Mouse (Mus musculus) midbrain, embryonic 13.5 days (tissue): Measurements from ENCODE around the gene Vstm2a. TPM values are rescaled to one million over a fixed set of nuclear protein-coding genes. Genes with fewer than 3 reads are reported as not detected.

ENCODE experiments used
- ATAC-seq: fragments of 200-750 bp; cut with Nextera tagmentation; 2 replicates; pipeline ENCODE4 v1.8.0; 2017; ENCODE audit warnings: mild to moderate bottlenecking, moderate TSS enrichment, moderate library complexity
- H3K27ac ChIP-seq: fragments of 300-500 bp; sonication (generic); 2 replicates; pipeline ENCODE4 v1.5.1; 2015; ENCODE audit warnings: inconsistent platforms, mild to moderate bottlenecking, moderate library complexity
- H3K27me3 ChIP-seq: fragments of 300-500 bp; sonication (generic); 2 replicates; pipeline ENCODE4 v1.6.1; 2015; ENCODE audit warnings: mild to moderate bottlenecking, inconsistent platforms
- H3K36me3 ChIP-seq: fragments of 300-500 bp; sonication (generic); 2 replicates; pipeline ENCODE4 v1.6.1; 2015; ENCODE audit warnings: mild to moderate bottlenecking, inconsistent platforms
- H3K4me1 ChIP-seq: fragments of 300-500 bp; sonication (generic); replicated peaks from 2 replicates; pipeline ENCODE4 v1.6.1; 2015; ENCODE audit warnings: inconsistent platforms
- H3K4me2 ChIP-seq: fragments of 300-500 bp; sonication (generic); replicated peaks from 2 replicates; pipeline ENCODE4 v1.6.1; 2015; ENCODE audit warnings: moderate library complexity, mild to moderate bottlenecking, inconsistent platforms
- H3K4me3 ChIP-seq: fragments of 300-500 bp; sonication (generic); replicated peaks from 2 replicates; pipeline ENCODE4 v1.5.1; 2015; ENCODE audit warnings: mild to moderate bottlenecking, inconsistent platforms
- H3K9ac ChIP-seq: fragments of 300-500 bp; sonication (generic); replicated peaks from 2 replicates; pipeline ENCODE4 v1.6.1; 2015; ENCODE audit warnings: mild to moderate bottlenecking, inconsistent platforms
- H3K9me3 ChIP-seq: fragments of 300-500 bp; sonication (generic); 2 replicates; pipeline ENCODE4 v1.6.1; 2016; ENCODE audit warnings: mild to moderate bottlenecking, inconsistent platforms
- WGBS: fragments of 180-500 bp; shearing (Covaris S2); methylation state at CpG from one replicate; pipeline ENCODE4 v1.1.7; 2015; 5-methylcytosine and 5-hydroxymethylcytosine counted together
- polyA plus RNA-seq: library from polyadenylated mRNA; unstranded; fragments of >200 nt; fragmentation: Nextera tagmentation; extraction: Ambion mirVana; gene quantifications from 2 replicates; pipeline ENCODE4 v1.2.1, GENCODE M21; 2015

Gene Vstm2a
- polyA plus RNA-seq = 30.5 and 32.8 TPM in 2 replicates

- Histone ChIP-seq H3K9ac (peak within 1 kb of the TSS; percentile 75), H3K4me1 (peaks cover 25% of the 10 kb centered on the region), H3K4me3 (peak within 1 kb of the TSS; percentile 67), H3K36me3 (no peaks in the 10 kb centered on the region), H3K4me2 (peak within 1 kb of the TSS; percentile 84), H3K27me3 (peaks cover 27% of the 10 kb centered on the region), H3K9me3 (no peaks in the 10 kb centered on the region), H3K27ac (peak within 1 kb of the TSS; percentile 57)
- under 1% methylated on average over 44 of the region's 44 CpGs for WGBS
- ATAC-seq = peak; percentile 90
Observed at GRCm38 (mm10) chr11:16257473-16257921, at the start of gene Vstm2a. Vstm2a (plus strand) TSS chr11:16257724.

DNA sequence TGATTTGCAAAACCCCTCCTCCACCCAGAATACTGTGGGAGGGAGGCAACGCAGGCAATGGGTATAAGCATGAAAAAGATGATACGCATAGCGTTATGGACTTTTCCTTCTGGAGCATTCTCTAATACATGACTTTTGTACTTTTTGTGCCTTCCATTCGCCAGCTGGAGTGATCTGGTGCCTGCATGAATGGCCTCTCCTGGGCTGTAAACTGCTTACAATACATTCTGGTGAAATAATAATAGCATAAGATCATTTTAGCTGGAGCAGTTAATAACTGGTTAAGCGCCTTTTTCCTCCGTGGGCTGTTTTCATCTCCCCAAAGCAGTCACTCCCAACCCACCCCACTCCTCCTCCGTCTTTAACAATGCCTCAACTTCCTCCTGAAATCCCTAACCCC, 513 bp upstream of the Vstm2a start:
- Histone ChIP-seq H3K9me3 (no peaks in the 10 kb centered on the region), H3K27me3 (peaks cover 27% of the 10 kb centered on the region), H3K4me3 (peak overlapping the region; percentile 67), H3K36me3 (no peaks in the 10 kb centered on the region), H3K9ac (peak overlapping the region; percentile 75), H3K4me2 (peak overlapping the region; percentile 84), H3K4me1 (peaks cover 25% of the 10 kb centered on the region), H3K27ac (peak overlapping the region; percentile 57; the same call in 1 of the 2 replicates)
- peak; percentile 20 for ATAC-seq
- WGBS = 16% methylated on average over 7 of the region's 7 CpGs

GRCm38 (mm10) chr11:16258300-16258699, 776 bp downstream of the Vstm2a start:
- Histone ChIP-seq H3K9ac (peak overlapping the region; percentile 75), H3K4me1 (peaks cover 28% of the 10 kb centered on the region), H3K4me3 (peak overlapping the region; percentile 67), H3K27ac (no peak overlapping the region), H3K36me3 (no peaks in the 10 kb centered on the region), H3K4me2 (peak overlapping the region; percentile 84), H3K9me3 (no peaks in the 10 kb centered on the region), H3K27me3 (peaks cover 27% of the 10 kb centered on the region)
- no peak for ATAC-seq
- WGBS = 15% methylated on average over 1 of the region's 1 CpGs

- ATAC-seq = no peak
- Histone ChIP-seq H3K9ac (no peak overlapping the region), H3K4me2 (peak overlapping the region; percentile 84), H3K9me3 (no peaks in the 10 kb centered on the region), H3K36me3 (no peaks in the 10 kb centered on the region), H3K4me3 (peak overlapping the region; percentile 67), H3K27ac (no peak overlapping the region), H3K27me3 (peaks cover 27% of the 10 kb centered on the region), H3K4me1 (peaks cover 33% of the 10 kb centered on the region)
- WGBS = 14% methylated on average over 9 of the region's 9 CpGs
Observed at GRCm38 (mm10) chr11:16259876-16260275, 2.4 kb downstream of the Vstm2a start.

DNA sequence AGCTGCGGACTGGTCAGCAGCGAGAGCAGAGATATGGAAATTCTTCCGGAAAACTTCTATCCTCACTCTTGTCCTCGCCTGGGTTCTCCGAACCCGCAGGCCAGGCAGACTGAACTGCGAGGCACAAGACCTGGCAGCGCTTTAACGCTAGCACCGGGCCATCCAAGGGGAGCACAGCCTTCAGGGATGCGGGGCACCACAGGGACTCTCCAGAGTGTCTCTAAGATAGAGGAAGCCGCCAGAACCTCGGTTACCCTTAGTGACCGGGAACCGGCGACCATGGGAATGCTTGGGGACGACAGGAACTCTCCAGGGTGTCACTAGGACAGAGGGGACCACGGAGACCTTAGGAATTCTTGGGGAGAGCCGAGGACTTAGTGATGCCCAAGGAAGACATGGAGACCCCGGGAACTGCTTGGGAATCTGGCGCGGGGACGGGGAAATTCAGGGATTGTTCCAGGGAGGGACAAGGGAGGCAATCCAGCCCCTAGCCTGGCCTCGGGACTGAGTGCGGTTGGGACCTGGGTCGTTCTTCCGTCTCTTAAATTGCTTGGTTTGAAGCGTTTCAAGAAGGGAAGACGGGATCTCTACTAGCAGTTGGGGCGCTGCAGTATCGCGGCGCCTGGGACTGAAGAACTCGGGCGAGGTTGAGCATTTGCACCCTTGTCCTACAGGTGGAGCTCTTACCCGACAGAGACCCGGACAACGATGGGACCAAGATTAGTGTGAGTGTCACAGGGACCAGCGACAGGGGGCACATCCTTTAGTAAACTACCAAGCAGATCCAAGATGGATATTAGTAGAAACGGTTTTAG, 3.4 kb downstream of the Vstm2a start:
- H3K4me2 ChIP-seq = peak overlapping the region; percentile 84
- H3K27ac ChIP-seq = no peak overlapping the region
- peak overlapping the region; percentile 63 for H3K9ac ChIP-seq
- no peaks in the 10 kb centered on the region for H3K36me3 ChIP-seq
- peaks cover 27% of the 10 kb centered on the region for H3K27me3 ChIP-seq
- under 1% methylated on average over 40 of the region's 40 CpGs for WGBS
- H3K4me1 ChIP-seq = peaks cover 33% of the 10 kb centered on the region
- no peaks in the 10 kb centered on the region for H3K9me3 ChIP-seq
- peak overlapping the region; percentile 67 for H3K4me3 ChIP-seq
- peak; percentile 82 for ATAC-seq

DNA sequence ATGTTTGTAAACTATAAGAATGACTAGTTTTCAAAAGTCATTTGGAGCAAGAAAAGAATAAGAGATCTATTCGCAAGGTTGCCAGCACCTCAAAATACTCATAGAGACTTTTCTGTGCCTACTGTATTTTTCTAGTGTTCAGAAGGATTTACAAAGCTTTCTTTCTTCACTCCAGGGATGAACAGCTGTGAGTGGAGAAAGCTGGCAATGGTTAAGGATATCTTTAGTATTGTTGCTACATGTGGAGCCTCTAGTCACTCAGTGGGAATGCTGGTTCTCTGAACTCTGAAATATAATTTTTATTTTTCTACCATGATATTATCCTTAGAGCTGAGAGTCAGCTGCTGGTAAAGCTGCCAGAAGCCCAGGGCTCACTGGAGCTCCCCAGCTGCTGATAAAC, 10.9 kb downstream of the Vstm2a start:
- WGBS = 87% methylated on average over 1 of the region's 1 CpGs
- H3K4me3 ChIP-seq = no peak overlapping the region
- no peak overlapping the region for H3K9ac ChIP-seq
- no peak for ATAC-seq
- no peaks in the 10 kb centered on the region for H3K27me3 ChIP-seq
- no peaks in the 10 kb centered on the region for H3K36me3 ChIP-seq
- peaks cover 5% of the 10 kb centered on the region; the same call in 1 of the 2 replicates for H3K4me1 ChIP-seq
- no peak overlapping the region for H3K27ac ChIP-seq
- no peak overlapping the region for H3K4me2 ChIP-seq
- no peaks in the 10 kb centered on the region for H3K9me3 ChIP-seq

DNA sequence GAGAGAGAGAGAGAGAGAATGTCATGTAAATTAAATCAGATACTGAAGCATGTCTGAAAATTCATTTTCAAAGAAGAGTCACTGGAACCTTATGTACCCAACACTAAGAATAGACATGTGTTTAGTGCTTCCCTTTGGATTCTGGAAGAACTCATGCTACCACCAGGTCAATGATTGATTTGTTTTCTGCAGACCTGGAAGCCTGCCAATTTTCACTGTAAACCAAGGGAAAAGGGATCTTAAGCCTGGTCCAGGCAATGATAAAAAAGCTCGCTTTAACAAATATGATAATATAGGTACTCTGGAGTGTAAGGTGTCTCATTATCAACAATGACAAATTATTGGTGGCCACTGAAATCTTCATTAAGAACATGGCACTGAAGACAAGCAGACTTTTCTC, 32.9 kb downstream of the Vstm2a start:
- 78% methylated on average over 1 of the region's 1 CpGs for WGBS
- Histone ChIP-seq H3K27me3 (no peaks in the 10 kb centered on the region), H3K9ac (no peak overlapping the region), H3K9me3 (no peaks in the 10 kb centered on the region), H3K27ac (no peak overlapping the region), H3K4me3 (no peak overlapping the region), H3K36me3 (no peaks in the 10 kb centered on the region), H3K4me2 (no peak overlapping the region), H3K4me1 (no peaks in the 10 kb centered on the region)
- no peak for ATAC-seq

GRCm38 (mm10) chr11:16292960-16293359, 35.4 kb downstream of the Vstm2a start:
- Histone ChIP-seq H3K4me1 (no peaks in the 10 kb centered on the region), H3K27ac (no peak overlapping the region), H3K4me3 (no peak overlapping the region), H3K27me3 (no peaks in the 10 kb centered on the region), H3K9ac (no peak overlapping the region), H3K36me3 (no peaks in the 10 kb centered on the region), H3K9me3 (no peaks in the 10 kb centered on the region), H3K4me2 (no peak overlapping the region)
- ATAC-seq = no peak
- WGBS = 87% methylated on average over 4 of the region's 4 CpGs

DNA sequence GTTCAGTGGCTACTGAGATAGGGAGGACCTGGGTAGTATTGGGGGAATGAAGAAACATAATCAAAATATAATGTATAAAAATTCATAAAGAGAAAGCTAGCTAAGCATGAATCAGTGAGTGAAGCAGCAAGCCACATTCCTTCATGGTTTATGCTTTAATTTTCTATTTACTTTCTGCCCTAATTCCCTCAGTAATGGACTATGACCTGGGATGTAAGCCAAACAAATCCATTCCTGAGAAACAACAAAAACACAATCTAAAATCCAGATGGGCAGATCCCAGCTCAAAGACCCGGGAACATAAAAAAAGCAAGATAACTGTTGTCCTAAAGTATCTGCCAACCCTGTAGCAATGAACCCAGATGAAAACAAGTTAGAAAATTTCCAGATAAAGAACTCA, 39.0 kb downstream of the Vstm2a start:
- no peaks in the 10 kb centered on the region for H3K36me3 ChIP-seq
- no peak overlapping the region for H3K27ac ChIP-seq
- H3K9ac ChIP-seq = no peak overlapping the region
- no peak for ATAC-seq
- 79% methylated on average over 1 of the region's 1 CpGs for WGBS
- H3K4me1 ChIP-seq = peaks cover 10% of the 10 kb centered on the region
- no peaks in the 10 kb centered on the region for H3K9me3 ChIP-seq
- H3K4me2 ChIP-seq = no peak overlapping the region
- no peaks in the 10 kb centered on the region for H3K27me3 ChIP-seq
- H3K4me3 ChIP-seq = no peak overlapping the region

DNA sequence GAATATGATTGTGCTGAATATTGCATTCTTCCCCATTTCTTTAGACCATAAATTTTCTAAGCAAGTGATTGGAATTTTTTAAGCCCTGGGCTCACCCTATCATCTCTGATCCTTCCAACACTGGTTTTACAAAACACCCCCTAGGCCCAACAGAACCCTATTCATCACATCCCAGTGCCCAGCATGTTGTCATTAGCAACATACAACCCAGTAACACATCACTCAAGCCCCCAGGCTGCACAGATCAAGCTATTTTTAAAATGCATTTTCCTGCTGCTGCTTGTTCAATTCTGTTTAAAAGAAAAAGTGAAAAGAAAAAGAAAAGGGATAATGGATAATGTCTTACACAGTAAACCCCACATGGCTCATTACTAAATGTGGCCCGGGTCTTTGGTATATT, 42.0 kb downstream of the Vstm2a start:
- WGBS = 69% methylated on average over 1 of the region's 1 CpGs
- H3K27me3 ChIP-seq = no peaks in the 10 kb centered on the region
- no peak overlapping the region for H3K4me2 ChIP-seq
- no peak overlapping the region for H3K4me3 ChIP-seq
- peak; percentile 70 for ATAC-seq
- no peak overlapping the region for H3K9ac ChIP-seq
- H3K27ac ChIP-seq = no peak overlapping the region
- no peaks in the 10 kb centered on the region for H3K9me3 ChIP-seq
- peaks cover 10% of the 10 kb centered on the region for H3K4me1 ChIP-seq
- H3K36me3 ChIP-seq = no peaks in the 10 kb centered on the region

GRCm38 (mm10) chr11:16299960-16300359, 42.4 kb downstream of the Vstm2a start:
- Histone ChIP-seq H3K4me2 (no peak overlapping the region), H3K27ac (peak overlapping the region; percentile 26; the same call in 1 of the 2 replicates), H3K4me3 (no peak overlapping the region), H3K9me3 (no peaks in the 10 kb centered on the region), H3K36me3 (no peaks in the 10 kb centered on the region), H3K27me3 (no peaks in the 10 kb centered on the region), H3K9ac (no peak overlapping the region), H3K4me1 (peaks cover 10% of the 10 kb centered on the region)
- peak; percentile 85 for ATAC-seq
- WGBS = 57% methylated on average over 1 of the region's 1 CpGs

GRCm38 (mm10) chr11:16300709-16301108, 43.2 kb downstream of the Vstm2a start:
- Histone ChIP-seq H3K4me2 (no peak overlapping the region), H3K9me3 (no peaks in the 10 kb centered on the region), H3K4me1 (peaks cover 10% of the 10 kb centered on the region), H3K9ac (no peak overlapping the region), H3K27ac (peak overlapping the region; percentile 15; the same call in 1 of the 2 replicates), H3K27me3 (no peaks in the 10 kb centered on the region), H3K36me3 (no peaks in the 10 kb centered on the region), H3K4me3 (no peak overlapping the region)
- ATAC-seq = peak; percentile 53; the same call in 1 of the 2 replicates
- 65% methylated on average over 2 of the region's 2 CpGs for WGBS
